Mouse (Mus musculus) embryonic fibroblast, embryonic 13.5 days (primary cell): Measurements from ENCODE around the gene Nmrk1.

Experiments used
- CTCF ChIP-seq: IDR thresholded peaks from 2 replicates; pipeline ENCODE4 v1.5.1; 2011; ENCODE audit warnings: mild to moderate bottlenecking, control low read depth, low read length, moderate library complexity, borderline replicate concordance; ENCODE audit not compliant: insufficient read depth
- POLR2A ChIP-seq: IDR thresholded peaks from 2 replicates; pipeline ENCODE4 v1.6.1; 2011; ENCODE audit warnings: low read depth, mild to moderate bottlenecking, control low read depth, low read length, moderate library complexity

DNA sequence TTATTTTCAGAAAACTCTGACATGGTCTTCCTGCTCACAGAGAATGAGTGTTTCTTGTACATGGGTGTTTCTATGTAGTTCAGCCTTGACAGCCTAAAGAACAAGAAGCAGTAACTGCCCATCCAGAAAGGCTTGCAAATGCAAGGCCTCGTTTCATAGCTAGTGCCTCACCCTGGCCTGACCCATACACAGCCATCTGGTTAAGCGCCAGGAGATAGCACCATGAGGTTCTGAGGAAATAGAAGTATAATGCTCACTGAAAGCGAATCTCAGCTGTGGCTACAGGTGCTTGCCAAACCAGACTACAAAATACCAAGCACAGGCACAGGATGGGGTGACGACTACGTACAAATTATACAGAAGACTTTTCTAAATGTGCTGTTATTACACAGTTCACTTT lies 34.9 kb upstream of the Nmrk1 start:
- no peak for TF ChIP-seq POLR2A
- TF ChIP-seq CTCF: no peak
